Mouse (Mus musculus) lung, adult 2 months (tissue): ENCODE measurements around the gene Bmp8a. TPM values are rescaled to one million over a fixed set of nuclear protein-coding genes. Genes with fewer than 3 reads are reported as not detected.
"Not testable (repeated sequence)": the region's sequence is repeated elsewhere in the genome, so short reads cannot be mapped to it uniquely, and the experiment has no call there.

ENCODE experiments used
- DNase-seq: peaks from one replicate; pipeline ENCODE4 v3.0.0; 2022
- H3K4me1 ChIP-seq: fragments of 200-500 bp; 2 replicates; pipeline ENCODE4 v1.6.1; 2011; ENCODE audit warnings: low read length; ENCODE audit not compliant: control insufficient read depth, insufficient read depth
- H3K4me3 ChIP-seq: fragments of 200-500 bp; replicated peaks from 2 replicates; pipeline ENCODE3; 2011; ENCODE audit warnings: low read depth, mild to moderate bottlenecking, control low read depth, low read length; ENCODE audit errors: extremely low read depth
- CTCF ChIP-seq: fragments of 200-500 bp; IDR thresholded peaks from 2 replicates; pipeline ENCODE4 v1.5.1; 2011; ENCODE audit warnings: mild to moderate bottlenecking, low read length, control low read depth; ENCODE audit not compliant: insufficient read depth
- POLR2A ChIP-seq: fragments of 200-500 bp; IDR thresholded peaks from 2 replicates; pipeline ENCODE4 v1.6.1; 2011; ENCODE audit warnings: low read depth, mild to moderate bottlenecking, control low read depth, low read length, borderline replicate concordance; ENCODE audit errors: extremely low read depth
- WGBS: fragments of 180-500 bp; shearing (Covaris S2); methylation state at CpG from one replicate; pipeline ENCODE4 v1.1.7; 2018; 5-methylcytosine and 5-hydroxymethylcytosine counted together
- polyA plus RNA-seq: library from polyadenylated mRNA; depleted of rRNA; stranded (reverse); fragments of >200 nt; gene quantifications from 2 replicates; pipeline ENCODE4 v1.2.3, GENCODE M21; 2012

The Bmp8a gene
- polyA plus RNA-seq, 1 experiment: 0.27 TPM

DNA sequence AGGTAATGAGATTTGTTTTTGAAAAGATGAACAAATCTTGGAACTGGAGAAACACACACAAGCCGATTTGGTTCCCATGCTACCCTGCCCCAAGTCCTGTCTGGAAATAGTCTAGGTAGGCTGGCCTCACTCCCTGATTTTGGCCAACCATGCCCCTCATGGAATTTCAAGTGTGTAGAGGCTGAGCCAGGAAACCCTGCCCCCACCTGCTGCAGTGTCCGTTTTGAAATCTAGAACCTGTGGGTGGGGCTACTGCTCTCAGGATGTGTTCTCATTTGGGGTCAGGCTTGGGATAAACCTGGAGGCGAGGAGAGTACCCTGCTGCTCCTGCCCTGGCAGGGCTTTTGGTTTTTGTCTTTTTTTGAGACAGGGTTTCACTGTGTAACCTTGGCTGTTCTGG is 34.8 kb downstream of the Bmp8a start:
- Histone ChIP-seq H3K4me3 (no peak overlapping the region), H3K4me1 (0 out of 2 replicates have a peak, but pooled peaks cover 2% of the 10 kb centered on the region)
- WGBS: 34% methylated on average over 3 of the region's 3 CpGs
- DNase-seq: no peak
- TF ChIP-seq POLR2A (no peak), CTCF (no peak)

DNA sequence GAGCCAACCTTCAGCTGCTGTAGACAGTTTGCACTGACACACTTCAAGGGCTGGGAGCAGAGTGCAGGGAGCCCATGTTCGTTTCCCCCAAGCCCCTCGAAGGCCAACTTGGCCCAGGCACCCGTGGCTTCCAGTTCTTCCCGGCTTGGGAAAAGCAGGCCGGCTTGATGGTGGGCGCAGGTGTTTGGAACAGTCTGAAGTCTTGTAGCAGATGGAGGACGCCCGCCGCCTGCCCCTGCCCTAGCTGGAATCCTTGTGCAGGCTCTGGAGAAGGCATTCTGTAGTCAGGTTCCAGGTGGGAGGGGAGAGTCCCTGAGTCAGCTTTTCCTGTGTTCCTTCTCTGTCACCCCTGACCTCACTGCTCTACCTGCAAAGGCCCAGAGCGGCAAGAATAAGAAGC is 36.1 kb downstream of the Bmp8a start:
- Histone ChIP-seq H3K4me1 (0 out of 2 replicates have a peak, but pooled peaks cover 2% of the 10 kb centered on the region), H3K4me3 (no peak overlapping the region)
- 88% methylated on average over 10 of the region's 10 CpGs for WGBS
- DNase-seq: no peak
- TF ChIP-seq POLR2A: no peak
- TF ChIP-seq CTCF: no peak

DNA sequence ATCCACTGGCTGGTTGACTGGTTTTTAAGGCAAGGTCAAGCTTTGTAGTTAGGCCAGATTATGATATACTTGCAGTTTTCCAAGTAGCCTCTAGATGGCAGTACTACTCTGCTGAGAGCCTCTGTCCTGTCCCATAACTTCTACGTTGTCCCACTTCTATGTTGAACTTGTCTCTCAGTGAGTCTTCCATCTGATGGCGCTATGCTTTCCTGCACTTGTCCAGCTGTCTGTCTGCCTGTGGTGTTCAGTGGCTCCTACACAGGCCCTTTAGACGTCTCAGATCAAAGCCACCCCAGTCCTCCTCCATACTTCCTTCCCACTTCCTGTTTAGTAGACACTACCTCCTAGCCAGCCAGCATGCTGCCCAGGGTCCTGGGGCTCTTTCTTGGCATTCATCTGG is 37.3 kb downstream of the Bmp8a start:
- WGBS: 8% methylated on average over 3 of the region's 3 CpGs
- 0 out of 2 replicates have a peak, but pooled peaks cover 2% of the 10 kb centered on the region for H3K4me1 ChIP-seq
- TF ChIP-seq CTCF (peak; percentile 43; the same call in 1 of the 2 replicates), POLR2A (no peak)
- H3K4me3 ChIP-seq: no peak overlapping the region
- DNase-seq: peak; percentile 45

DNA sequence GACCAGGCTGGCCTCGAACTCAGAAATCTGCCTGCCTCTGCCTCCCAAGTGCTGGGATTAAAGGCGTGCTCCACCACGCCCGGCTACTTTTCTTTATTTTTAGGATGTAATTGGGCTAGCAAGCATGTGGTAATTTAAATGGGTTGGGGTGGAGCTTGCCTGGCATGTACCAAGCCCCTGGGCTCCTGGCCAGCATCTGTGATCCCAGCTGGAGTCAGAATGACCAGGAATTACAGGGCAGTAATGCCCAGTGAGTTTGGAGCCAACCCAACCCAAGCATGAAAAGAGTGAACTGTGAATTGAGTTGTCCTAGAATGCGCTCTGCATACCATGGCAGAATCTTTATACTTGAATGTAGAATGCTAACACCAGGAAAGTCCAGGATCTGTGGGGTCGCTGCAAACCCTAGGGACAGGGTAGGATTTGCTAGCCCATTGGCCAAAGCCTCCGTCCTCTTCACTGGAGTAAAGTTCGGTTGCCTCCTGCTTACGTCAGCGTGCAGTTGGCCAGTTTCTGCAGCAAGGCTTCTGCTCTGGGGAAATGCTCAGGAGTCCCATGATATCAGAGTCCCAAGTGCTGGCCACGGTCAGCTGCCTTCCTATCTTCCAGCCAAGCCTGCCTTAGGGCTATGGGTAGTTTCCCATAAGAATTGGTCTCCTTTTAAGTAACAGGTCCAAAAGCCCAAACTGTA is 43.9 kb downstream of the Bmp8a start:
- Histone ChIP-seq H3K4me3 (no peak overlapping the region), H3K4me1 (no peaks in the 10 kb centered on the region)
- TF ChIP-seq POLR2A: no peak
- TF ChIP-seq CTCF: no peak
- DNase-seq: no peak
- WGBS: 85% methylated on average over 11 of the region's 11 CpGs

DNA sequence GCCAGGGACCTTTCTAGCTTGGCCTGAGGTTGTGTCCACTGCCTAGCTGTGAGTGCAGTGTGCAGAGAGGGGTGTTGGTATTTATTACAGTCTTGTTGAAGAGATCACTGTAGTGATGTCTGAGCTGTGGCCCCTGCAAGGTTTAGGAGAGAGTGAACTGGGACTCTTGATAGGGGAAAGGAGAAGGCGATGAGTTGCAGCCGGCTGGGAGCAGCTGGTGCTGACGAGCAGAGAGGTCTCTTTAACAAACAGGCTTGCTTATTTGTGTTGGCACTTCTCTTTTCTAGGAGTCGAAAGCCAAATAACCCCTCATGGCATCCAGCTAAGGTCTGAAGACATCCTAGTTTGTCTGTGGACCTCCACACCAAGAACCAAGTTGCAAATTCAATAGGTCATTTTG is 44.8 kb downstream of the Bmp8a start:
- 68% methylated on average over 4 of the region's 4 CpGs for WGBS
- no peak for DNase-seq
- Histone ChIP-seq H3K4me1 (no peaks in the 10 kb centered on the region), H3K4me3 (no peak overlapping the region)
- TF ChIP-seq CTCF (no peak), POLR2A (no peak)

DNA sequence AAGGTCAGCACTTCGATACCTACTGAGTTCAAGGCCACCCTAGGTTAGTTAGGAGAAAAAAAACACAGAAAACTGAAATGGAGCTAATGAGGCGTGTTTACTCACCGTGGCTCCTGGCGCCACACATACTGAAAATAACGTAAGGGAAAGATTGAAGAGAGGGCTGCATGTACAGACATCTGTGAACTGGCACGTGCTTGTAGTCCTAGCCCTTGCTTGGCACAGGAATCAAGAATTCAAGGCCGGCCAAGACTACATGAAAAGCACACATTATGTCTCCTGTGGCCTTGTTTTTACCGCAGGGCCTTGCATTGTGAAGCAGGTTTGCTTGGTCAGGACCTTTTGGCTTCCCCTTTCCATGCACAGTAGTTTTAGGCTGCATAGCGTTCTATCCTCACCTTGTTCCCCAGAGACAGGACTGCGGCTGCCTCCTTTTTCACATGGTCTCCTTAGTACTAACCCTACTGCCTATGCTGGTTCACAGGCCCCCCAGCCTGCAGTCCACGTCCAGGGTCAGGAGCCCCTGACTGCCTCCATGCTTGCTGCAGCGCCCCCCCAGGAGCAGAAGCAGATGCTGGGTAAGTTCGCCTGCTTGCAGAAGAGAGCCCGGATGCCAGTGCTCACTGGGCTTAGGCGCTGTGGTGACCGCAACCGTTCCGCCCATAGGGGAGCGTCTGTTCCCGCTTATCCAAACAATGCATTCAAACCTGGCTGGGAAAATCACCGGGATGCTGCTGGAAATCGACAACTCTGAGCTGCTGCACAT is 45.7 kb downstream of the Bmp8a start:
- DNase-seq: no peak
- Histone ChIP-seq H3K4me3 (no peak overlapping the region), H3K4me1 (no peaks in the 10 kb centered on the region)
- no peak for TF ChIP-seq POLR2A
- no peak for TF ChIP-seq CTCF
- 94% methylated on average over 22 of the region's 22 CpGs for WGBS

DNA sequence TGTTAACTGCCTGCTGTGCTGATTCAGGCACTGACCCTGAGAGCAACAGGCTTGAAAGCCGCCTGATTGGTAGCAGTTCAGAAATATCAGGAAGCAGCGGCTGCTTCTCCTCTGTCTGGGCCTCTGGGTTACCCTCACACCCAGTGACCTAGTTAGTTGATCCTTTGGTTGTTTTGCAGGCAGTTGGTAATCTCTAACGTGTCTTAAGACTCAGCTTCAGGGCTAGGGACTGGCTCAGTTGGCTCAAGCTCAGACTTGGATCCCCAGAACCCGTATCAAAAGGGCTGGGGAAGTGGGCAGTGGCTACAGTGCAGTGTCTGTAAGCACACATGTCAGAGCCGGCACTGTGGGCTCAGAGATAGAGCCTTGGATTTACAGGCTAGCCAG is 46.9 kb downstream of the Bmp8a start:
- Histone ChIP-seq H3K4me3 (no peak overlapping the region), H3K4me1 (no peaks in the 10 kb centered on the region)
- 91% methylated on average over 5 of the region's 5 CpGs for WGBS
- DNase-seq: no peak
- TF ChIP-seq CTCF (no peak), POLR2A (no peak)

DNA sequence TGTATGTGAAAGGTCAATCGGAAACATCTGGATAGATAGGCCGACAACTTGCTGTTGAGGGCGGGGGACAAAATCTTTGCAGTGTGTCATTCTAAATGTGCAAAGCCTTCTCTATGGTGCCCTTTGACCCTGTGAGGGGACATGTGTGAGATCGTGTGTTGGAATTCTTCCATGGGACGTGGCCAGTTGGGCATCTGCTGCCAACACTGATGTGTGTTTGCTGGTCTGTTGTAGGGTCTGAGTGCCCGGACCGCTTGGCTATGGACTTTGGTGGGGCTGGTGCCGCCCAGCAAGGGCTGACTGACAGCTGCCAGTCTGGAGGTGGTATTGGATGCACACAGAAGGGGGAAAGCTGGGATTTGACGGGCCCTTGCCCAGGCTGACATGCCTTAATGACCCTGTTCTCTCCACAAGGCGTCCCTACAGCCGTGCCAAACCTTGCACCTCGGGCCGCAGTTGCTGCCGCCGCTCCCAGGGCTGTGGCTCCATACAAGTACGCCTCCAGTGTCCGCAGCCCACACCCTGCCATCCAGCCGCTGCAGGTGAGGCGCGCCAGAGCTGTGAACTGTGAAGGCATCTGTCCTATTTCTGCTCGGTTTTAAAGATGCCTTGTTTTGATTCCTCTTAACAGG is 47.4 kb downstream of the Bmp8a start:
- no peak for DNase-seq
- 86% methylated on average over 21 of the region's 21 CpGs for WGBS
- no peak for TF ChIP-seq CTCF
- no peak for TF ChIP-seq POLR2A
- Histone ChIP-seq H3K4me3 (no peak overlapping the region), H3K4me1 (no peaks in the 10 kb centered on the region)

DNA sequence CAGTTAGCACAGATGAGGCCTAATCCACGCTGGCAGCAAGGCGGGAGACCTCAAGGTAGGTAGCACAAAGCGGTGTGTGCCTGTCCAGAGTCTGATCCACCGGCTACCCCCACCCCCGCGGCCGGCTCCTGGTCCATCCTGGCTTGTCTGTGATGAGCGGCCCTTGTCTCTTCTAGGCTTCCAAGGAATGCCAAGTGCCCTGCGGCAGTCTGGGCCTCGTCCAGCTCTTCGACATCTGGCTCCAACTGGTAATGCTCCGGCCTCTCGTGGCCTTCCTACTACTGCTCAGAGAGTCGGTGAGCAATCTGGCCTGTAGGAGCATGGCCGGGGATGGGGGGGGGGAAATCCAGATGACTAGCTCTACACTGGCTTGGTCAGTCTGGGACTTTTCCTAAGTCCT is 48.0 kb downstream of the Bmp8a start:
- not testable (repeated sequence) for H3K4me3 ChIP-seq, H3K4me1 ChIP-seq, DNase-seq
- WGBS: 86% methylated on average over 15 of the region's 15 CpGs
